Mouse (Mus musculus) lung, postnatal 0 days (tissue): ENCODE measurements around the gene Baiap2l1.

Experiments used
- CTCF ChIP-seq: IDR thresholded peaks from 2 replicates; pipeline ENCODE4 v1.5.1; 2016; ENCODE audit warnings: antibody characterized with exemption, mild to moderate bottlenecking
- EP300 ChIP-seq: IDR thresholded peaks from 2 replicates; pipeline ENCODE4 v1.6.1; 2016; ENCODE audit warnings: antibody characterized with exemption, mild to moderate bottlenecking, control low read depth

- TF ChIP-seq CTCF = no peak
- TF ChIP-seq EP300 = no peak
Observed at GRCm38 (mm10) chr5:144370986-144371385, 13.1 kb upstream of the Baiap2l1 start.
